Mouse (Mus musculus): Measurements from ENCODE around the gene Tmem258. TPM values are rescaled to one million over a fixed set of nuclear protein-coding genes. Genes with fewer than 3 reads are reported as not detected.

The Tmem258 gene
- total and polyA plus RNA-seq, 3 experiments = 337 to 354 TPM; not detected in 1

DNA sequence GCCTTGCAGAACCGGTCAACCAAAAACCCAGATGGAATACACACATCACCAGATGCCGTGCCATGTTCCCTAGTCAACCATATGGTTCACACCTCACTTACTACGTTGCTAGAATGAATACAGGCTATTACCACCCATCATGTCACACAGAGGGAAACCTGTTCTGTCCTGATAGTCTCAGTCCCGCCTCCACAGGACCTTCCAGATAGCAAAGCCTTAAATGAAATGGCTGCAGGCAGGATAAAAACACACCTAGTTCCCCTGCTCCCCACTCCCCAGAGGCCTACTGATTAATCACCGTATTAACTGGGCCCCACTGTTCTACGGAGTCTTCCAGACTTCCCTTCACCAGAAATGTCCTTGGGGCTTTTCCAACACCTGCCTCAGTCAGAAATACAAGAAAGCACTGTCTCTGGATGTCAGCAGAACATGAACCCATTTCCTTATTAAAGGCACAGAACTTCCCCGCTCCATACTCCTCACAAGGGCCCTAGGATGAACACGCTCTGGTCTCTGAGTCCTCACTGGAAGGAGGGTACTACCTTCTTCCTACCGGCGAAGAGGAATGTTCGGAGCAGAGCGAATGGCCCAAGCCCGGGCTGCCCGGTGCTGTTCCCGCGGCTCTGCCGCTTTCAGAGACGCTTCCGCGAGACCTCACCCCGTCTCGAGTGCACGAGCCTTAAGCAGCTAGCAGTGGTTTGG lies 517 bp upstream of the Tmem258 start (continued):
- TF ChIP-seq GABPA (IDR thresholded peaks at IDR 0.05; ENCODE audit: low read depth, low read length) = no peak
- TF ChIP-seq MYC (IDR thresholded peaks at IDR 0.05; ENCODE audit: low read depth, low read length) = no peak; the same call in none of the 2 replicates
- TF ChIP-seq KAT2A (conservative IDR thresholded peaks at IDR 0.05; ENCODE audit: low read depth, low read length) = no peak; the same call in 1 of the 2 replicates
- no peak for TF ChIP-seq E2F4 (IDR thresholded peaks at IDR 0.05; ENCODE audit: borderline replicate concordance, low read depth, low read length)
- no peak for TF ChIP-seq SMC3 (IDR thresholded peaks at IDR 0.05; ENCODE audit: low read depth, low read length)
- TF ChIP-seq MAZ (IDR thresholded peaks at IDR 0.05; ENCODE audit: low read depth, low read length) = 0 out of 2 replicates have a peak, but pooled peaks have one; percentile 28
- TF ChIP-seq RAD21 (IDR thresholded peaks at IDR 0.05; ENCODE audit: low read depth, low read length) = no peak

DNA sequence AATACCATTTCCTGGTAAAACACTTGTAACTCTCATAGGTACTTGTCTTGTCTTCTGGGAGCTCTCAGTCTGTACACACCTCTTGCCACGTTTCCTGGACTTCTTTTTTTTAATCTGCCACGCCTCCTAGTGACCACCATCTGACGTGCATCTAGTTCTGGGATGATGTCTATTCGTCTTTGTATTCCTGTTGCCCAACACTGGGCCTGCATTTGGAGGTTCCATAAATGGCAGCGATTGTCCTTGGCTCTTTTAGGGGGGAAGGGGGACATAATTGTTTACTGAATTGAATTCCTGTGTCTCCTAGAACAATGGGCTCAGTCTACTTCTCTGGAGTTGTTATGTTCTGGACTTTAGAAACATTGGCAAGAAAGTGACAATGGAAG lies 795 bp downstream of the Tmem258 start:
- H3K27ac ChIP-seq (ENCODE audit: control insufficient read depth, low read depth, low read length) = peak overlapping the region; percentile 58
- H3K36me3 ChIP-seq (ENCODE audit: control insufficient read depth in 1 of 2, insufficient read depth in 2 of 2, low read length in 2 of 2) = peaks cover 4 to 16% of the 10 kb centered on the region in 2 experiments
- TF ChIP-seq SIN3A (IDR thresholded peaks at IDR 0.05; ENCODE audit: low read length) (peak; percentile 62), CHD2 (IDR thresholded peaks at IDR 0.05; ENCODE audit: low read length) (no peak), ZMIZ1 (IDR thresholded peaks at IDR 0.05; ENCODE audit: low read depth, low read length) (no peak), BHLHE40 (IDR thresholded peaks at IDR 0.05; ENCODE audit: borderline replicate concordance, low read depth, low read length) (no peak), GATA1 (IDR thresholded peaks at IDR 0.05; ENCODE audit: low read depth, low read length) (no peak), RCOR1 (IDR thresholded peaks at IDR 0.05; ENCODE audit: low read depth, low read length) (no peak), POLR2A (IDR thresholded peaks at IDR 0.05; ENCODE audit: control insufficient read depth in 1 of 2, insufficient read depth in 1 of 2, low read depth in 1 of 2, low read length in 2 of 2, poor library complexity in 1 of 2) (no peak; a peak in 1 of 4 replicates), MYB (IDR thresholded peaks at IDR 0.05; ENCODE audit: low read depth, low read length) (no peak), USF2 (IDR thresholded peaks at IDR 0.05; ENCODE audit: borderline replicate concordance in 1 of 2, insufficient read depth in 1 of 2, low read depth in 1 of 2, low read length in 2 of 2) (no peak), MAX (IDR thresholded peaks at IDR 0.05; ENCODE audit: low read length) (peak; percentile 69), MEF2A (IDR thresholded peaks at IDR 0.05; ENCODE audit: extremely low read depth, insufficient replicate concordance, low read depth, low read length, poor library complexity, severe bottlenecking) (no peak), POLR2AphosphoS5 (IDR thresholded peaks at IDR 0.05; ENCODE audit: borderline replicate concordance, low read depth, low read length) (no peak), POLR2AphosphoS2 (IDR thresholded peaks at IDR 0.05; ENCODE audit: low read length) (no peak; the same call in 1 of the 2 replicates), ZC3H11A (IDR thresholded peaks at IDR 0.05; ENCODE audit: low read depth, low read length) (no peak), ELF1 (IDR thresholded peaks at IDR 0.05; ENCODE audit: low read depth, low read length) (no peak), MYC (IDR thresholded peaks at IDR 0.05; ENCODE audit: low read depth, low read length) (peak; percentile 78; the same call in 1 of the 2 replicates), GABPA (IDR thresholded peaks at IDR 0.05; ENCODE audit: low read depth, low read length) (no peak), CTCF (IDR thresholded peaks at IDR 0.05 in 2 of 3, conservative IDR thresholded peaks at IDR 0.05 in 1 of 3; ENCODE audit: control insufficient read depth in 1 of 3, insufficient read depth in 1 of 3, low read depth in 2 of 3, low read length in 3 of 3, poor library complexity in 1 of 3, severe bottlenecking in 1 of 3) (peak in 2 of 3 experiments; percentile 17 to 44; a peak in 3 of 6 replicates), ETS1 (IDR thresholded peaks at IDR 0.05; ENCODE audit: low read depth, low read length) (no peak), TBP (IDR thresholded peaks at IDR 0.05; ENCODE audit: low read depth, low read length) (no peak), UBTF (IDR thresholded peaks at IDR 0.05; ENCODE audit: borderline replicate concordance, insufficient read depth, low read depth, low read length) (no peak), HCFC1 (IDR thresholded peaks at IDR 0.05; ENCODE audit: low read depth, low read length) (no peak), JUND (IDR thresholded peaks at IDR 0.05; ENCODE audit: low read depth, low read length) (no peak), CHD1 (IDR thresholded peaks at IDR 0.05; ENCODE audit: low read depth, low read length) (no peak), MAFK (IDR thresholded peaks at IDR 0.05; ENCODE audit: borderline replicate concordance, low read depth, low read length) (no peak), RAD21 (IDR thresholded peaks at IDR 0.05; ENCODE audit: low read depth, low read length) (peak; percentile 11), TAL1 (IDR thresholded peaks at IDR 0.05; ENCODE audit: low read length) (no peak), ZKSCAN1 (IDR thresholded peaks at IDR 0.05; ENCODE audit: low read depth, low read length) (no peak), E2F4 (IDR thresholded peaks at IDR 0.05; ENCODE audit: borderline replicate concordance, low read depth, low read length) (no peak), NRF1 (IDR thresholded peaks at IDR 0.05; ENCODE audit: insufficient read depth, low read depth, low read length, poor library complexity, severe bottlenecking) (no peak)

More for the DNA sequence above, 795 bp downstream of the Tmem258 start:
- Histone ChIP-seq H3K9me3 (replicated peaks; ENCODE audit: insufficient read depth, low read length) (no peaks in the 10 kb centered on the region), H3K79me2 (ENCODE audit: control insufficient read depth, insufficient read depth, low read length, poor library complexity) (peaks cover 41% of the 10 kb centered on the region), H3K27me3 (ENCODE audit: control insufficient read depth in 1 of 2, insufficient read depth in 2 of 2, low read length in 2 of 2) (no peaks in the 10 kb centered on the region), H3K9ac (ENCODE audit: control insufficient read depth, low read depth, low read length, poor library complexity, severe bottlenecking) (peak overlapping the region; percentile 90), H3K4me3 (ENCODE audit: control insufficient read depth in 1 of 2, insufficient read depth in 1 of 2, low read depth in 2 of 2, low read length in 2 of 2) (peak overlapping the region; percentile 79 to 95), H3K4me1 (ENCODE audit: control insufficient read depth in 1 of 2, insufficient read depth in 2 of 2, low read length in 2 of 2) (peaks cover 0 to 11% of the 10 kb centered on the region in 2 experiments; a peak in 2 of 4 replicates)
- DNase-seq (ENCODE audit: low read depth, low spot score) = peak; percentile 69
